10 mouse cellular contexts compared by ENCODE assay signal in genomic region chr3:142311075-142311474, GRCm38 (mm10).
DNase-seq lines count a peak whose midpoint lies in the region; ATAC-seq lines count a peak whose summit lies in the region.
"Had no signal": no experiment of that assay in that cellular context is flagged by ENCODE, and none has a peak within 500 bp of the region (broad histone marks: within the 10 kb centered on the region; RNA-seq: fewer than 3 reads in every experiment).

No protein-coding gene starts in this region.

- WGBS in forebrain, embryonic 14.5 days, result 14% methylated on average over 2 of the region's 2 CpGs
- WGBS in midbrain, embryonic 13.5 days, result 34% methylated on average over 2 of the region's 2 CpGs

- no peak for ATAC-seq in cerebellum, adult (ENCODE audit: insufficient number of reproducible peaks, low FRiP score, low TSS enrichment)
- peak; percentile 82; the same call in 1 of the 2 replicates for ATAC-seq in forebrain, embryonic 14.5 days
- ATAC-seq in midbrain, embryonic 13.5 days, result peak; percentile 68

- H3K4me1 ChIP-seq in forebrain, embryonic 14.5 days (ENCODE audit: control insufficient read depth, insufficient read depth, low read length), result peaks cover 17% of the 10 kb centered on the region
- peaks cover 17% of the 10 kb centered on the region for H3K4me1 ChIP-seq in midbrain, embryonic 13.5 days (replicated peaks)
- H3K4me1 ChIP-seq: embryonic facial prominence, embryonic 15.5 days had no signal

- no peak overlapping the region for H3K4me2 ChIP-seq in forebrain, embryonic 14.5 days (ENCODE audit: low read length)
- H3K4me2 ChIP-seq in midbrain, embryonic 13.5 days (replicated peaks), result no peak overlapping the region
- H3K4me2 ChIP-seq: embryonic facial prominence, embryonic 15.5 days had no signal

- H3K27me3 ChIP-seq in forebrain, embryonic 14.5 days (replicated peaks; ENCODE audit: control insufficient read depth, insufficient read depth, low read length), result no peaks in the 10 kb centered on the region
- no peaks in the 10 kb centered on the region for H3K27me3 ChIP-seq in midbrain, embryonic 13.5 days
- H3K27me3 ChIP-seq: embryonic facial prominence, embryonic 15.5 days had no signal

- H3K27ac ChIP-seq in forebrain, embryonic 14.5 days (ENCODE audit: low read depth, low read length), result no peak overlapping the region
- no peak overlapping the region for H3K27ac ChIP-seq in midbrain, embryonic 13.5 days
- H3K27ac ChIP-seq: embryonic facial prominence, embryonic 15.5 days had no signal

- H3K4me3 ChIP-seq in forebrain, embryonic 14.5 days (ENCODE audit: low read depth, low read length), result no peak overlapping the region
- no peak overlapping the region for H3K4me3 ChIP-seq in midbrain, embryonic 13.5 days (replicated peaks)
- H3K4me3 ChIP-seq: embryonic facial prominence, embryonic 15.5 days had no signal

- no peaks in the 10 kb centered on the region for H3K9me3 ChIP-seq in forebrain, embryonic 14.5 days (replicated peaks; ENCODE audit: control insufficient read depth, low read length)
- no peaks in the 10 kb centered on the region for H3K9me3 ChIP-seq in midbrain, embryonic 13.5 days
- H3K9me3 ChIP-seq: embryonic facial prominence, embryonic 15.5 days had no signal

- H3K36me3 ChIP-seq in forebrain, embryonic 14.5 days (ENCODE audit: control insufficient read depth, insufficient read depth, low read length), result no peaks in the 10 kb centered on the region
- H3K36me3 ChIP-seq in midbrain, embryonic 13.5 days, result no peaks in the 10 kb centered on the region
- H3K36me3 ChIP-seq: embryonic facial prominence, embryonic 15.5 days had no signal

- DNase-seq in cerebellum, postnatal 14 days, result peak; percentile 13 to 18
- DNase-seq in left cerebral cortex, postnatal 10 days (ENCODE audit: extremely low spot score in 1 of 2, low spot score in 2 of 2), result peak; percentile 49 to 56
- no peak for DNase-seq in left cerebral cortex, postnatal 25 days (ENCODE audit: low spot score in 2 of 2)
- DNase-seq in forebrain, embryonic 14.5 days (ENCODE audit: low spot score), result peak; percentile 69
- DNase-seq in frontal cortex, postnatal 25 days (ENCODE audit: low spot score in 2 of 2), result no peak
- no peak for DNase-seq in embryo, embryonic 10 days (ENCODE audit: low spot score)
- DNase-seq: lung, adult 2 months had no signal

- H3K9ac ChIP-seq in forebrain, embryonic 14.5 days (ENCODE audit: low read length), result no peak overlapping the region
- H3K9ac ChIP-seq in midbrain, embryonic 13.5 days (replicated peaks), result no peak overlapping the region
- H3K9ac ChIP-seq: embryonic facial prominence, embryonic 15.5 days had no signal

- intact Hi-C loops in left cerebral cortex, postnatal 10 days (cut with DNase I), result loop anchor here (5.0 kb wide), 1 partner anchor 86 kb away; the partner anchor contains the start of gene Pdlim5
- intact Hi-C loops in left cerebral cortex, postnatal 25 days (cut with DNase I), result no loop called here

Comparison
In these comparisons a context has a peak if more than half of its experiments do, and no peak if none do; other contexts are left out.
1. DNase-seq: peak in cerebellum, postnatal 14 days (2 of 2), left cerebral cortex, postnatal 10 days (2 of 2) and forebrain, embryonic 14.5 days (single experiment); none in left cerebral cortex, postnatal 25 days (0 of 2), frontal cortex, postnatal 25 days (0 of 2) and embryo, embryonic 10 days (single experiment).